Mouse (Mus musculus) effector memory CD4-positive, alpha-beta T cell, adult 7 months (primary cell): ENCODE data around the gene Mapk11. TPM values are rescaled to one million over a fixed set of nuclear protein-coding genes. Genes with fewer than 3 reads are reported as not detected.

Experiments used
- polyA plus RNA-seq: library from polyadenylated mRNA; unstranded; fragments of 100-300 nt; shearing (Covaris generic); gene quantifications from one replicate; pipeline ENCODE4 v1.2.1, GENCODE M21; 2017

Gene Mapk11
- 27.4 TPM for polyA plus RNA-seq

DNA sequence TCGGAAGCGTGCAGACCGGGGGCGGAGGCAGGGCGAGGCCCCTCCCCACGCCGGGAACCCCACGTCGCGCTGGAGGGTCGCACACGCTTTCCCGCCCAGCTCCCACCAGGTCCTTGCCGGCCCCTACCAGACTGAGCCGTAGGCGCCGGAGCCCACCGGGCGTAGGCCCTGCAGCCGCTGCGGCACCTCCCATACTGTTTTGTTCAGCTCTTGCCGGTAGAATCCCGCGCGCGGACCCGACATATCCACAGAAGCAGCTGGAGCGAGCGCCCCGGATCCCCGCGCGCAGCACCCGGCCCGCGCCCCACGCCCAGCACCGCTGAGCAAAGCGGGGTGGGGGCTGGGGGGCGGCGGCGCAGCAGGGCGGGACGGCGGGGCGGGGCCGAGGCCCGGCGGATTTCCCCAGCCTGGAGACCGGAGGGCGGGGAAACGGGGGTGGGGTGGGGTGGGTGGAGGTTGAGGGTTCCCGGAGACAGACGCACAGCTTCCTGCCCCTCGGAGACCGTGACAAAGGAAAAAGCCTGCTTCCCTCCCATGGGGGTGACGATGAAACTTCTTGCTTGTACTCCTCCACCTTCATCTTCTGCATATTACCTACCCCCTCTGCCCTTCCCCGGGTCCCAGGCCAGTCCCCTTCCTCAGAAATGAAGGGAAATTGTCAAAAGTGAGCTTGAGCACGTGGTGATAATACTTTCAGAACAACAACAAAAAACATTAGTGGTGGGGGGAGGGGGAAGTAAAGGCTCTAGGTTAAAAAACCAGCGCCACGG, at the start of gene Mapk11:
TSS of gene Mapk11 (minus strand) at position 358 of the 770 bp plus-strand sequence.

DNA sequence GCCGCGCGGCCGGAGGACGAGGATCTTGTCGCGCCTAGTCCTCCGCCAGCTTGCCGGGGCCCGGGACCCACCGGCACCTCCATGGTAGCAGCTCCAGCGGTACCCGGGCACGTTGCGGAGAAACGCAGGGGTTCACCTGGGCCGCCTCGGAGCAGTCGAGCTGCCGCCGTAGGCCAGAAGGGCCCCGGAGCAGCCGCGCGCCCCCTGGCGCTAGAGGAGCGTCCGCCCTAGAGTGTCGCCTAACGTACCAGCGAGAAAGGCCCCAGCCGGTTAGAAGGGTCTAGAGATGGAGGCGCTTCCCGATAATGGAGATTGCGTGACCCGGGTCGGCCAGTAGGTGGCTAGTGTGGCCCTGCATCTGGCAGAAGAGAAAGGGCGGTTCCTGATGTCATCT, 46.9 kb upstream of the Mapk11 start, which contains the start of gene Dennd6b:
TSS of gene Dennd6b (minus strand) at position 184 of the 394 bp plus-strand sequence.

DNA sequence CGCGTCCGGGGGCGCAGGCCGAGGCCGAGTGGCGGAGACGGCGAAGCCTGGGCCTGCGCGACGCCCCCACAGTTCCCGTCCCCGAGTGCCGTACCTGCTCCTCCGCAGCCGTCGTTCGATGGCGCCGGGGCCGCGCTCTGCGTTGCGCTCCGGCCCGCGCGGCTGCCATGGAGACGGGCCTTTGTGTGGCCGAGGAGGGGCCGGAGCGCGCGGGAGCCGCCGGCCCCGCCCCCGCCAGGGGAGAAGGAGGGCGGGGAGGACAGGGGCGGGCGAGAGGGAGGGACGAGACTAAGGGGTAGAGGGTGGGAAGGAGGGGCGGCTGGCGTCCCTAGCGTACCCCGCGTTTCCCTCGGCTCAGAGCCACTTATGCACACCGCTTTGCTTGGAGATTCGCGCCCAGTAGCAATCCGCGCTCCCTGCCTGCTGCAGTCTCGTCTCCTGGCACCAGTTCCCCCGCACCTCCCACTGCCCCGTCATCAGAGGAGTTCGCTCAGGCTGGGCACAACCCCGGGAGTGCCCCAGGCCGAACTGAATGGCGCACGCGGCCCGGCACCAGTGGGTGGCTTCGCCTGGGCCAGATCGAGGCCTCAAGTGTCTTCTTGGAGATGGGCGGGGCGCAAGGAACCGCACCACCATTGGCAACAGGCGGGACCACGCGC, 31.3 kb upstream of the Mapk11 start, which contains the start of gene Plxnb2:
TSS of gene Plxnb2 (minus strand) at position 218 of the 659 bp plus-strand sequence.

DNA sequence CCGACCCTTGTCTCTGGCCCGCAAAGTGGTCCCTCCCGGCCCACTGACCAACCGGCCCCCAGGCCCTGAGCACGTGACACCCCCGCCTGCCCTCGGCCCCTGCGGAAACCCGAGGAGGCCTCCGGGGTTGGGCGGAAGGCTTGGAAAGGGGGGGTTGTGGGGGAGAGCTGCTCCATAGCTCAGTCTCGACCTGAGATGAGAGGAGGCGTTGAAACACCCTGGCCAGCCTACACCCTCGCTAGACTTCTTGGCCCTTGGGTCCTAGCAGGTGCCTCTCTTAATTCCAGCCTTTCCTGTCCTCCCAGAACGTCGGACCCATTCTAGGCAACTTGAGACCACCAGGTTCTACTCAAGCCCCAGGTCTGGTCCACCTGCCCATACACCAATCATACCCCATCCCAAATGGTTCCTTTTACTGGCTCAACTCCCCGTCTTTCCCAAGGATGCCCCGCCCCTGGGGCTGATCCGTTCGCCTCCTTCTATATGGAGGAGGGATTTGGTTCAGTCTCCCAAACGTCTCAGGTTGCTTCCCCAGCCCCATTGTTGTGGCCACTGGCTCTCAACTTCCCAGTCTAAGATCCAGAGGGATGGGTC, 8.7 kb downstream of the Mapk11 start, which contains the start of gene Mapk12:
TSS of gene Mapk12 (minus strand) at position 45 of the 594 bp plus-strand sequence.

DNA sequence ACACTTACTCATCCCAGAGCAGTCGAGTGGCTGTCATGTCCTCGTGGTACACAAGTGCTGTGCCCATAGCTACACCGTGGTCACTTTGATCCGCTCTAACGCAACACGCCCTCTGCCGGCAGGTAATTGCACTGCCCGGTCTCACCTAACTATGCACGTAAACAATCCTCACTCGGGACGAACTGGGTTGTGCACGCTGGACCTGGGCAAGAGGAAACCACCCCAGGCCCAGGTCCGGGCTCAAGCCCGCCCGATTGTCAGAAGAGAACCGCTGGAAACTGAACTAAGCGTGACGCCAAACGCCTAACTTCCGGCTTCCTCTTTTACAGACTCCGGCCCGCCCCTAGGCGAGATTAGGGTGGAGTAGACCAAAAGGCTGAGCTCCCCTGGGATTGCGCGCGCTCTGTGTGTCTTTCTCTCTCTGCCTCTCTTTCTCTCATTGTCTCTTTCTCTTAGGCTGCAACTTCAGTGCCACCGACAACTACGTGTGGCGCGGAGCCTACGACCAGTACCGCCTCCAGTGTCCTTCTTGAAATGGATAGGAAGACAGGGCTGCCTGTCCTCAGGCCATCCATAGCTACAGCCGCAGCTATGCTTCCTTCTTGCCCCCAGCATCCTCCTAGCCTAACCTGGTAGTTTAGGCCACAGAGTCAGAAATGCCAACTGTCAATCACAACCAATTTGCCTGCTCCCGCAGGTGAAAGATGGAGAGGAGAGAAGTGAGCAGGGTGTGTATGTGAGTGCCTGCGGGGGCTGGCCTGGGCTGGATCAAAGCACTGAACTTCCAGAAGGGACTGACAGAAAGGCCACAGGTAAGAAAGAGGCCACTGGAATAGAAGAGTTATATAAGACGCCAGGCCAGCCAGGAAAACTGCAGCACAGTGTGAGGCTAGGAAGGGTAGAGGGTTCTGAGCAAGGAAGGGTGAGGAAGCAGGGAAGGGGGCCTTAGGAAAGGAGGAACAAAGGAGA, 20.8 kb downstream of the Mapk11 start, which contains the start of gene Hdac10:
TSS of gene Hdac10 (minus strand) at position 319 of the 969 bp plus-strand sequence.

DNA sequence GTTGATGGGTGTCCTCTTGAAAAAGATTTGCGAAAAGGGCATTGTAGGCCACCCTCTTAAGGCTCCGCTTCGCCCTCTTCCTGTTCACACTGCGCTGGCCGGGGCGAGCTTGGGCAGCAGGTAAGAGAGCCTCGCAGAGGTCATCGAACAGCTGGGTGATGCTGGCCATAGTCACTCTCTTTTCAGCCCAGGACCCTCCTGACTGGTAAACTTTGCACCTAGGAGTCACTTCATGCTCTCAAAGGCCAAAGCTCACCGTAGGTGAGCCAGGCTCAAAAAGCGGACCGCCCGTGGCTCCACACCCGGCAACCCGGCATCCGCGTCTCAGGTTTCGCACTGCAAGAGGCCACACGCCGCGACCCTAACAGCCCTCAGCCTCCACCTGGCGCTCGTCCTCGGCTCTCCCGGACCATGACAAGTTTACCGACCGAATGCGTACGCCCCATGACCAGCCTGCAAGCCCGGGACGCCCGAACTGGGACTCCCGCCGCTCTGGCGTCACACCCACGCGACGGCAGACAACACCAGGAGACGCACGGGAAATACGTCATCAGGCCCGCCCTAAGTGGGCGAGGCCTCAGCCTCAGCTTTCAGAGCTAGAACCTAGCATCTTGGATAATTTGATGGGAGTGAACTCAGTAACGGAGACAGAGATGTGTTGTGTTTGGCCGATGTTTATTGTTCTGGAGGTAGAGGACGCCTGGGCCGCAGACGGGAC, 26.6 kb downstream of the Mapk11 start, which contains the start of gene Tubgcp6:
TSS of gene Tubgcp6 (minus strand) at position 464 of the 718 bp plus-strand sequence.

Other genes with a start within 250 kb of the Mapk11 start
- gene Ttll8, start 195.2 kb downstream of the Mapk11 start, polyA plus RNA-seq, result not detected
- not detected for gene Mlc1, start 170.6 kb downstream of the Mapk11 start, polyA plus RNA-seq
- gene Mov10l1, start 166.7 kb downstream of the Mapk11 start, polyA plus RNA-seq, result not detected
- gene Panx2, start 89.9 kb downstream of the Mapk11 start, polyA plus RNA-seq, result not detected
- 51.8 TPM for gene Trabd, start 74.5 kb downstream of the Mapk11 start, polyA plus RNA-seq
- gene Selenoo, start 60.5 kb downstream of the Mapk11 start, polyA plus RNA-seq, result 37.3 TPM
- gene Tubgcp6, start 26.5 kb downstream of the Mapk11 start, polyA plus RNA-seq, result 17.4 TPM
- 29.6 TPM for gene Hdac10, start 20.9 kb downstream of the Mapk11 start, polyA plus RNA-seq
- gene Mapk12, start 8.9 kb downstream of the Mapk11 start, polyA plus RNA-seq, result 3.8 TPM
- gene Plxnb2, start 31.2 kb upstream of the Mapk11 start, polyA plus RNA-seq, result 0.32 TPM
- 44.6 TPM for gene Dennd6b, start 46.9 kb upstream of the Mapk11 start, polyA plus RNA-seq
- 16.7 TPM for gene Ppp6r2, start 61.9 kb upstream of the Mapk11 start, polyA plus RNA-seq
- gene Sbf1, start 165.7 kb upstream of the Mapk11 start, polyA plus RNA-seq, result 99.5 TPM
- not detected for gene Adm2, start 173.1 kb upstream of the Mapk11 start, polyA plus RNA-seq
- gene Miox, start 184.8 kb upstream of the Mapk11 start, polyA plus RNA-seq, result 0.60 TPM
- 42.8 TPM for gene Lmf2, start 206.0 kb upstream of the Mapk11 start, polyA plus RNA-seq
- 144 TPM for gene Ncaph2, start 206.1 kb upstream of the Mapk11 start, polyA plus RNA-seq
- gene Sco2, start 224.2 kb upstream of the Mapk11 start, polyA plus RNA-seq, result 3.4 TPM
- 1.5 TPM for gene Tymp, start 227.4 kb upstream of the Mapk11 start, polyA plus RNA-seq
- not detected for gene Odf3b, start 229.7 kb upstream of the Mapk11 start, polyA plus RNA-seq
- not detected for gene Klhdc7b, start 235.3 kb upstream of the Mapk11 start, polyA plus RNA-seq